Mouse (Mus musculus): ENCODE data around the gene Dnajb4. TPM values are rescaled to one million over a fixed set of nuclear protein-coding genes. Genes with fewer than 3 reads are reported as not detected.

Gene Dnajb4
- polyA plus RNA-seq, 1 experiment from 2014 or later = 50.4 TPM

- ATAC-seq (ENCODE audit: low read depth) = no peak; the same call in 1 of the 2 replicates
- H3K27me3 ChIP-seq (ENCODE audit: control insufficient read depth, insufficient read depth, low read length) = no peaks in the 10 kb centered on the region
- no peak overlapping the region for H3K4me2 ChIP-seq (ENCODE audit: low read depth, low read length)
- H3K4me3 ChIP-seq (ENCODE audit: low read depth, low read length) = no peak overlapping the region
- H3K4me1 ChIP-seq (ENCODE audit: control insufficient read depth, insufficient read depth, low read length) = no peaks in the 10 kb centered on the region
- no peak overlapping the region for H3K9ac ChIP-seq (replicated peaks; ENCODE audit: low read depth, low read length)
- H3K27ac ChIP-seq (ENCODE audit: low read depth, low read length) = no peak overlapping the region
- H3K9me3 ChIP-seq (ENCODE audit: control insufficient read depth, low read length) = no peaks in the 10 kb centered on the region
- WGBS = 75% methylated on average over 2 of the region's 2 CpGs
- H3K36me3 ChIP-seq (ENCODE audit: control insufficient read depth, insufficient read depth, low read length) = peaks cover 20% of the 10 kb centered on the region
Measured at GRCm38 (mm10) chr3:152238836-152239235, 28.7 kb upstream of the Dnajb4 start.

- WGBS = 100% methylated on average over 1 of the region's 1 CpGs
- Histone ChIP-seq H3K9ac (replicated peaks; ENCODE audit: low read depth, low read length) (no peak overlapping the region), H3K27ac (ENCODE audit: low read depth, low read length) (no peak overlapping the region), H3K4me3 (ENCODE audit: low read depth, low read length) (no peak overlapping the region), H3K9me3 (ENCODE audit: control insufficient read depth, low read length) (no peaks in the 10 kb centered on the region), H3K4me2 (ENCODE audit: low read depth, low read length) (no peak overlapping the region), H3K36me3 (ENCODE audit: control insufficient read depth, insufficient read depth, low read length) (peaks cover 41% of the 10 kb centered on the region), H3K27me3 (ENCODE audit: control insufficient read depth, insufficient read depth, low read length) (no peaks in the 10 kb centered on the region), H3K4me1 (ENCODE audit: control insufficient read depth, insufficient read depth, low read length) (no peaks in the 10 kb centered on the region)
- ATAC-seq (ENCODE audit: low read depth) = no peak
Measured at GRCm38 (mm10) chr3:152235805-152236204, 25.7 kb upstream of the Dnajb4 start.

- H3K4me1 ChIP-seq (ENCODE audit: control insufficient read depth, insufficient read depth, low read length) = no peaks in the 10 kb centered on the region
- no peaks in the 10 kb centered on the region for H3K27me3 ChIP-seq (ENCODE audit: control insufficient read depth, insufficient read depth, low read length)
- H3K36me3 ChIP-seq (ENCODE audit: control insufficient read depth, insufficient read depth, low read length) = peaks cover 45% of the 10 kb centered on the region
- no peak overlapping the region for H3K4me2 ChIP-seq (ENCODE audit: low read depth, low read length)
- 95% methylated on average over 1 of the region's 1 CpGs for WGBS
- H3K9me3 ChIP-seq (ENCODE audit: control insufficient read depth, low read length) = no peaks in the 10 kb centered on the region
- no peak overlapping the region for H3K4me3 ChIP-seq (ENCODE audit: low read depth, low read length)
- H3K9ac ChIP-seq (replicated peaks; ENCODE audit: low read depth, low read length) = no peak overlapping the region
- H3K27ac ChIP-seq (ENCODE audit: low read depth, low read length) = no peak overlapping the region
- ATAC-seq (ENCODE audit: low read depth) = no peak
Measured at GRCm38 (mm10) chr3:152235238-152235637, 25.1 kb upstream of the Dnajb4 start.

- Histone ChIP-seq H3K4me2 (ENCODE audit: low read depth, low read length) (no peak overlapping the region), H3K4me1 (ENCODE audit: control insufficient read depth, insufficient read depth, low read length) (no peaks in the 10 kb centered on the region), H3K9ac (replicated peaks; ENCODE audit: low read depth, low read length) (no peak overlapping the region), H3K4me3 (ENCODE audit: low read depth, low read length) (no peak overlapping the region), H3K36me3 (ENCODE audit: control insufficient read depth, insufficient read depth, low read length) (peaks cover 56% of the 10 kb centered on the region), H3K27ac (ENCODE audit: low read depth, low read length) (no peak overlapping the region), H3K27me3 (ENCODE audit: control insufficient read depth, insufficient read depth, low read length) (no peaks in the 10 kb centered on the region), H3K9me3 (ENCODE audit: control insufficient read depth, low read length) (no peaks in the 10 kb centered on the region)
- 57% methylated on average over 6 of the region's 6 CpGs for WGBS
- no peak for ATAC-seq (ENCODE audit: low read depth)
Measured at GRCm38 (mm10) chr3:152231333-152232100, 21.4 kb upstream of the Dnajb4 start.

GRCm38 (mm10) chr3:152229271-152229670 is 19.2 kb upstream of the Dnajb4 start:
- H3K9ac ChIP-seq (replicated peaks; ENCODE audit: low read depth, low read length) = no peak overlapping the region
- no peak overlapping the region for H3K4me3 ChIP-seq (ENCODE audit: low read depth, low read length)
- no peaks in the 10 kb centered on the region for H3K27me3 ChIP-seq (ENCODE audit: control insufficient read depth, insufficient read depth, low read length)
- H3K9me3 ChIP-seq (ENCODE audit: control insufficient read depth, low read length) = no peaks in the 10 kb centered on the region
- WGBS = 95% methylated on average over 5 of the region's 5 CpGs
- no peaks in the 10 kb centered on the region for H3K4me1 ChIP-seq (ENCODE audit: control insufficient read depth, insufficient read depth, low read length)
- H3K4me2 ChIP-seq (ENCODE audit: low read depth, low read length) = no peak overlapping the region
- peaks cover 75% of the 10 kb centered on the region for H3K36me3 ChIP-seq (ENCODE audit: control insufficient read depth, insufficient read depth, low read length)
- no peak for ATAC-seq (ENCODE audit: low read depth)
- no peak overlapping the region for H3K27ac ChIP-seq (ENCODE audit: low read depth, low read length)

- Histone ChIP-seq H3K27me3 (ENCODE audit: control insufficient read depth, insufficient read depth, low read length) (no peaks in the 10 kb centered on the region), H3K4me2 (ENCODE audit: low read depth, low read length) (no peak overlapping the region), H3K36me3 (ENCODE audit: control insufficient read depth, insufficient read depth, low read length) (peaks cover 78% of the 10 kb centered on the region), H3K9ac (replicated peaks; ENCODE audit: low read depth, low read length) (no peak overlapping the region), H3K9me3 (ENCODE audit: control insufficient read depth, low read length) (no peaks in the 10 kb centered on the region), H3K4me1 (ENCODE audit: control insufficient read depth, insufficient read depth, low read length) (no peaks in the 10 kb centered on the region), H3K27ac (ENCODE audit: low read depth, low read length) (no peak overlapping the region), H3K4me3 (ENCODE audit: low read depth, low read length) (no peak overlapping the region)
- no peak for ATAC-seq (ENCODE audit: low read depth)
- 96% methylated on average over 7 of the region's 7 CpGs for WGBS
Measured at GRCm38 (mm10) chr3:152228843-152229242, 18.7 kb upstream of the Dnajb4 start.

- Histone ChIP-seq H3K4me1 (ENCODE audit: control insufficient read depth, insufficient read depth, low read length) (no peaks in the 10 kb centered on the region), H3K27me3 (ENCODE audit: control insufficient read depth, insufficient read depth, low read length) (no peaks in the 10 kb centered on the region), H3K4me3 (ENCODE audit: low read depth, low read length) (no peak overlapping the region), H3K4me2 (ENCODE audit: low read depth, low read length) (no peak overlapping the region), H3K27ac (ENCODE audit: low read depth, low read length) (no peak overlapping the region), H3K9ac (replicated peaks; ENCODE audit: low read depth, low read length) (no peak overlapping the region), H3K36me3 (ENCODE audit: control insufficient read depth, insufficient read depth, low read length) (peaks cover 83% of the 10 kb centered on the region), H3K9me3 (ENCODE audit: control insufficient read depth, low read length) (no peaks in the 10 kb centered on the region)
- no peak for ATAC-seq (ENCODE audit: low read depth)
- 94% methylated on average over 7 of the region's 7 CpGs for WGBS
Measured at GRCm38 (mm10) chr3:152225906-152226305, 15.8 kb upstream of the Dnajb4 start.

GRCm38 (mm10) chr3:152224918-152225317 is 14.8 kb upstream of the Dnajb4 start:
- Histone ChIP-seq H3K36me3 (ENCODE audit: control insufficient read depth, insufficient read depth, low read length) (peaks cover 84% of the 10 kb centered on the region), H3K9me3 (ENCODE audit: control insufficient read depth, low read length) (no peaks in the 10 kb centered on the region), H3K4me2 (ENCODE audit: low read depth, low read length) (no peak overlapping the region), H3K27me3 (ENCODE audit: control insufficient read depth, insufficient read depth, low read length) (no peaks in the 10 kb centered on the region), H3K4me3 (ENCODE audit: low read depth, low read length) (no peak overlapping the region), H3K9ac (replicated peaks; ENCODE audit: low read depth, low read length) (no peak overlapping the region), H3K27ac (ENCODE audit: low read depth, low read length) (no peak overlapping the region), H3K4me1 (ENCODE audit: control insufficient read depth, insufficient read depth, low read length) (no peaks in the 10 kb centered on the region)
- ATAC-seq (ENCODE audit: low read depth) = no peak

GRCm38 (mm10) chr3:152213416-152213815 is 3.3 kb upstream of the Dnajb4 start:
- no peak for ATAC-seq (ENCODE audit: low read depth)

More at GRCm38 (mm10) chr3:152213416-152213815, 3.3 kb upstream of the Dnajb4 start:
- H3K36me3 ChIP-seq (ENCODE audit: control insufficient read depth, insufficient read depth, low read length) = peaks cover 11% of the 10 kb centered on the region
- WGBS = 55% methylated on average over 3 of the region's 3 CpGs
- H3K9me3 ChIP-seq (ENCODE audit: control insufficient read depth, low read length) = no peaks in the 10 kb centered on the region
- H3K4me1 ChIP-seq (ENCODE audit: control insufficient read depth, insufficient read depth, low read length) = peaks cover 30% of the 10 kb centered on the region
- H3K27ac ChIP-seq (ENCODE audit: low read depth, low read length) = no peak overlapping the region
- no peak overlapping the region for H3K9ac ChIP-seq (replicated peaks; ENCODE audit: low read depth, low read length)
- H3K27me3 ChIP-seq (ENCODE audit: control insufficient read depth, insufficient read depth, low read length) = no peaks in the 10 kb centered on the region
- no peak overlapping the region for H3K4me3 ChIP-seq (ENCODE audit: low read depth, low read length)
- H3K4me2 ChIP-seq (ENCODE audit: low read depth, low read length) = peak overlapping the region; percentile 70

Measured in neural tube, embryonic 14.5 days (tissue).